Mouse (Mus musculus) spleen, adult 18-20 months (tissue): ENCODE measurements around the gene Arhgap1.
"Not testable (repeated sequence)": the region's sequence is repeated elsewhere in the genome, so short reads cannot be mapped to it uniquely, and the experiment has no call there.

Experiments
- DNase-seq, 2 experiments: peaks; one replicate each; pipeline ENCODE4 v3.0.0; 2022; ENCODE audit warnings: mixed read lengths in 2 of 2

Arhgap1 gene

GRCm38 (mm10) chr2:91649553-91650359 lies at the start of gene Arhgap1, which contains the start of gene Zfp408:
Gene Arhgap1 (plus strand): TSS chr2:91649860.
Gene Zfp408 (minus strand): TSS chr2:91649791.
- DNase-seq: peak; percentile 90 to 92

- DNase-seq: no peak
These were observed 49.2 kb upstream of the Arhgap1 start for GRCm38 (mm10) chr2:91600475-91600874.

- no peak for DNase-seq
These were observed 47.3 kb upstream of the Arhgap1 start for GRCm38 (mm10) chr2:91602389-91602788.

- not testable (repeated sequence) for DNase-seq
These were observed 40.3 kb upstream of the Arhgap1 start for GRCm38 (mm10) chr2:91609370-91609769.

- no peak for DNase-seq
These were observed 27.3 kb upstream of the Arhgap1 start for GRCm38 (mm10) chr2:91622356-91622755.

- DNase-seq: not testable (repeated sequence)
These were observed 26.3 kb upstream of the Arhgap1 start for GRCm38 (mm10) chr2:91623366-91623765.

- no peak for DNase-seq
These were observed 22.2 kb upstream of the Arhgap1 start for GRCm38 (mm10) chr2:91627486-91627885.

GRCm38 (mm10) chr2:91628171-91628570 lies 21.5 kb upstream of the Arhgap1 start:
- no peak for DNase-seq

GRCm38 (mm10) chr2:91629682-91630081 lies 20.0 kb upstream of the Arhgap1 start:
- DNase-seq: no peak

- no peak for DNase-seq
These were observed 19.3 kb upstream of the Arhgap1 start for GRCm38 (mm10) chr2:91630384-91630783.

- no peak for DNase-seq
These were observed 17.8 kb upstream of the Arhgap1 start for GRCm38 (mm10) chr2:91631826-91632225.

GRCm38 (mm10) chr2:91632316-91632715 lies 17.3 kb upstream of the Arhgap1 start:
- DNase-seq: no peak

GRCm38 (mm10) chr2:91633334-91633977 lies 16.2 kb upstream of the Arhgap1 start:
- no peak for DNase-seq

GRCm38 (mm10) chr2:91634841-91635240 lies 14.8 kb upstream of the Arhgap1 start:
- no peak for DNase-seq

- no peak for DNase-seq
These were observed 14.2 kb upstream of the Arhgap1 start for GRCm38 (mm10) chr2:91635486-91635885.

- DNase-seq: no peak
These were observed 13.4 kb upstream of the Arhgap1 start, which contains the start of gene F2 for GRCm38 (mm10) chr2:91636229-91636628. Gene F2 (minus strand): TSS chr2:91636414.

GRCm38 (mm10) chr2:91636727-91637338 lies 12.8 kb upstream of the Arhgap1 start:
- DNase-seq: no peak

- DNase-seq: no peak
These were observed 10.7 kb upstream of the Arhgap1 start for GRCm38 (mm10) chr2:91638931-91639330.

- no peak for DNase-seq
These were observed 6.7 kb upstream of the Arhgap1 start for GRCm38 (mm10) chr2:91642825-91643415.

GRCm38 (mm10) chr2:91644021-91644420 lies 5.6 kb upstream of the Arhgap1 start:
- DNase-seq: no peak

- no peak for DNase-seq
These were observed 4.3 kb upstream of the Arhgap1 start for GRCm38 (mm10) chr2:91645354-91645753.

GRCm38 (mm10) chr2:91645811-91646210 lies 3.8 kb upstream of the Arhgap1 start:
- DNase-seq: no peak

GRCm38 (mm10) chr2:91646733-91647132 lies 2.9 kb upstream of the Arhgap1 start:
- DNase-seq: peak; percentile 36 to 63
